Mouse (Mus musculus) small intestine, adult 2 months (tissue): Measurements from ENCODE around the gene Rpusd1. TPM values are rescaled to one million over a fixed set of nuclear protein-coding genes. Genes with fewer than 3 reads are reported as not detected.
A peak's percentile ranks its signal among the peaks of the same experiment; 100 is the strongest.

Experiments used
- H3K27ac ChIP-seq: fragments of 200-500 bp; 2 replicates; pipeline ENCODE4 v1.5.1; 2012; ENCODE audit warnings: low read depth, low read length, control low read depth, inconsistent platforms; ENCODE audit not compliant: insufficient read depth
- H3K27me3 ChIP-seq: fragments of 200-500 bp; 2 replicates; pipeline ENCODE4 v1.6.1; 2012; ENCODE audit warnings: mild to moderate bottlenecking, moderate library complexity, low read length, inconsistent platforms; ENCODE audit not compliant: control insufficient read depth, insufficient read depth
- H3K36me3 ChIP-seq: fragments of 200-500 bp; 2 replicates; pipeline ENCODE4 v1.6.1; 2012; ENCODE audit warnings: mild to moderate bottlenecking, low read length, control low read depth, inconsistent platforms; ENCODE audit not compliant: control insufficient read depth, insufficient read depth
- H3K4me1 ChIP-seq: fragments of 200-500 bp; 2 replicates; pipeline ENCODE4 v1.6.1; 2012; ENCODE audit warnings: low read length, inconsistent platforms, mixed read lengths; ENCODE audit not compliant: control insufficient read depth, insufficient read depth, insufficient read length
- H3K4me3 ChIP-seq: fragments of 200-500 bp; 2 replicates; pipeline ENCODE4 v1.5.1; 2012; ENCODE audit warnings: low read depth, mild to moderate bottlenecking, control low read depth, inconsistent platforms, low read length, moderate library complexity
- CTCF ChIP-seq: fragments of 200-500 bp; IDR thresholded peaks from 2 replicates; pipeline ENCODE4 v1.5.1; 2012; ENCODE audit warnings: low read depth, mild to moderate bottlenecking, control low read depth, inconsistent platforms, low read length, moderate library complexity, mixed read lengths; ENCODE audit not compliant: insufficient replicate concordance, insufficient read length; ENCODE audit errors: extremely low read depth
- POLR2A ChIP-seq: fragments of 200-500 bp; IDR thresholded peaks from 2 replicates; pipeline ENCODE4 v1.6.1; 2012; ENCODE audit warnings: low read depth, mild to moderate bottlenecking, control low read depth, inconsistent platforms, low read length, moderate library complexity
- WGBS: fragments of 180-500 bp; shearing (Covaris S2); methylation state at CpG from one replicate; pipeline ENCODE4 v1.1.7; 2018; 5-methylcytosine and 5-hydroxymethylcytosine counted together
- polyA plus RNA-seq: library from polyadenylated mRNA; depleted of rRNA; stranded (reverse); fragments of >200 nt; gene quantifications from 2 replicates; pipeline ENCODE4 v1.2.3, GENCODE M21; 2012; rRNA removed

The Rpusd1 gene
- polyA plus RNA-seq: 12.4 and 23.0 TPM in 2 replicates

DNA sequence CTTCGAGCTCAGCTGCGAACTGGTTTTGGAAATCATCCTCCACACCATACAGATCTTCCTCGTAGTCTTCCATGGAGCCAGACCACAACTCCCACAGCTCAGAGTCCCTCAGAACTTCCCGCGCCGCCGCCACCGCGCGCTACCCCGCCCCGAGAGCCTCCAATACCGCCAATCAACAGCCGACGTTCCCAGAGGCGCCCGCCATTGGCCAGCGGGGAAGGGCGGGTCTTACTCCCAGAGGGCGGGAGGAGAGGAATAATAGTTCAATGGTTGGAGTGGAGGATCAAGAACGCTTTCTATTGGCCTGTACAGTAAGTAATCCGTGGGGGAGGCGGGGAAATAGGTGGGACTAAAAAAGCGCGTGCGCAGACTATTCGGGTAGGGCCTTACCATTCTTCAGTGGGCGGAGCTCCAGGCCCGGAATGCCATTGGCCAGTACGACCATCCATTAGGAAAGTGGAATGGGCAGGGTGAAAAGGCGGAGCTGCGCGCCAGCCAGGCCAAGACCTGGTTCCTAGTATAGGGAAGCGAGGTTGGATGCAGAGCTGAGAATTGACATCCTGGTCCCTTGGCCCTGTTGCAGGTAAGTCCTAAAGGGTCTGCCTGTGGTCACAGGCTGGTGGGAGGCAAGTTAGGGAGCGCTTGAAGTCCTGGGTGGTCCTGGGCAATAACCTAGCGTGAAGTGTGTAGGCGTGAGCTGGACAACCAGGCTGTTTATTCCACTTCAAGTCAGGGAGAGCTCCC lies at the start of gene Rpusd1, which contains the start of gene Chtf18:
Gene Rpusd1, plus strand, starts transcription at position 406 of the 744 bp plus-strand sequence.
Gene Chtf18, minus strand, starts transcription at position 155 of the 744 bp plus-strand sequence.
- Histone ChIP-seq H3K27me3 (no peaks in the 10 kb centered on the region), H3K4me1 (peaks cover 15% of the 10 kb centered on the region)
- 1% methylated on average over 37 of the region's 37 CpGs for WGBS

DNA sequence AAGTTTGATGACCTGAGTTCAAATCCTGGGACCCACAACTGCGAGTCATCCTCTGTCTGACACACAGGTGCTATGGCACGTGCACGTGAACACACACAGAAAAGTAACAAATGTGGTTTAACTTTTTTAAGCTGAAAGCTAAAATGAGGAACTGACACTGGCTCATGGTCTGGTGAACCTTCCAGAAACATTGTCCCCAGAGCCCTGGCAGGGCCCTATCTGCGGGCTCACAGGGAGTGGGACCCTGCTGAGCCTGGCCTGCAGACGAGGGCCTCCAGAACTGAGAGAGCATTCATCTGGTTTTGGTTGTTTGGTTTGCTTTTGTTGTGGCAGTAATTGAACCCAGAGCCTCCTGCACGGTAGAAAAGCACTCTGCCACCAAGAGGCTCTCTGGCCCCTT lies 49.5 kb upstream of the Rpusd1 start:
- 0 out of 2 replicates have a peak, but pooled peaks cover 1% of the 10 kb centered on the region for H3K4me1 ChIP-seq
- no peaks in the 10 kb centered on the region for H3K36me3 ChIP-seq
- H3K4me3 ChIP-seq: no peak overlapping the region
- TF ChIP-seq POLR2A (no peak), CTCF (no peak)
- no peak overlapping the region for H3K27ac ChIP-seq
- 71% methylated on average over 6 of the region's 6 CpGs for WGBS
- H3K27me3 ChIP-seq: no peaks in the 10 kb centered on the region

More for the DNA sequence above, at the start of gene Rpusd1, which contains the start of gene Chtf18:
- no peak within 1 kb of the TSS for H3K27ac ChIP-seq
- no peak for TF ChIP-seq CTCF
- peak; percentile 76; the same call in 1 of the 2 replicates for TF ChIP-seq POLR2A
- H3K36me3 ChIP-seq: no peaks in the 10 kb centered on the region
- H3K4me3 ChIP-seq: peak within 1 kb of the TSS; percentile 81

DNA sequence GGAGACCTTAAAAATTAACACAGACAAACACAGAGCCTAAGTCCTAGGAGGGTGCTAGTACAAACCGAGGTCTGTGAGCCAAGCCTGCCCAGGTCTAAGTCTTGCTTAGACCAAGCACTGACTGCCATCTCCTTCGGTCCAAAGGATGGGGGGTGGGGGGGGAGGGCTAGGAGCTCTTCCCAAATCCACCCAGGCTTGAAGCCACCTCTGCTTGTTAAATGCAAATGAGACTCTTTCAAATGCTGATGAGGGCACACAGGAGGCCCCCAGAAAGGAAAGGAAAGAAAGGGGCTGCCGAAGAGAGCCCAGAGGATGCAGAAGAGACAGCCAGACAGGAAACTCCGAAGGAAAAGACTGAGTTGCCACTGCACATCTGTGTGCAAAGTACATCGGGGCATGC lies 47.7 kb upstream of the Rpusd1 start:
- H3K4me3 ChIP-seq: no peak overlapping the region
- no peaks in the 10 kb centered on the region for H3K27me3 ChIP-seq
- 30% methylated on average over 5 of the region's 5 CpGs for WGBS
- no peak overlapping the region for H3K27ac ChIP-seq
- no peaks in the 10 kb centered on the region for H3K36me3 ChIP-seq
- TF ChIP-seq CTCF (no peak), POLR2A (no peak)
- 0 out of 2 replicates have a peak, but pooled peaks cover 1% of the 10 kb centered on the region for H3K4me1 ChIP-seq

DNA sequence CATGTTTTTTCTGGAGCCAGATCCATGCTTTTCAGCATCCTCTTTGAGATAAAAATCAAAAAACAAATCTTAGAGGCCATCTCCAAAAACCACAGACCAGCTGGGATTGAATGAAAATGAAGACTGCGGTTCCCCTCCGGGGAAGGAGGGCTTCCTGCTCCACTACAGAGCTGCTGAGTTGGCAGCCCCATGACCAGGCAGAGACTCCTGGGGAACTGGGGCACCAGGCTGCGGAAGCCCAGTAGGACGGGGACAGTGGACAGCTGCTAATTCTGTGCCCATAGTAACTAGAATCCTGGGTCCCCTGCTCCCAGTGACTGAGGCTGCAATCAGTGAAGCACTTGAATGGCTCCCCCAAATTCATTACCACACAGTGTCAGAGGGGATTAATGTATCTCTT lies 45.8 kb upstream of the Rpusd1 start:
- no peak for TF ChIP-seq POLR2A
- no peak overlapping the region for H3K4me3 ChIP-seq
- H3K4me1 ChIP-seq: 0 out of 2 replicates have a peak, but pooled peaks cover 1% of the 10 kb centered on the region
- H3K27me3 ChIP-seq: no peaks in the 10 kb centered on the region
- H3K27ac ChIP-seq: no peak overlapping the region
- no peaks in the 10 kb centered on the region for H3K36me3 ChIP-seq
- 69% methylated on average over 4 of the region's 4 CpGs for WGBS

GRCm38 (mm10) chr17:25686323-25686722 lies 41.1 kb upstream of the Rpusd1 start:
- 35% methylated on average over 7 of the region's 7 CpGs for WGBS
- no peak overlapping the region for H3K4me3 ChIP-seq
- no peaks in the 10 kb centered on the region for H3K4me1 ChIP-seq
- H3K27ac ChIP-seq: no peak overlapping the region
- no peaks in the 10 kb centered on the region for H3K36me3 ChIP-seq
- no peaks in the 10 kb centered on the region for H3K27me3 ChIP-seq
- TF ChIP-seq POLR2A (no peak), CTCF (peak; percentile 17; the same call in 1 of the 2 replicates)

GRCm38 (mm10) chr17:25688922-25689321 lies 38.5 kb upstream of the Rpusd1 start:
- Histone ChIP-seq H3K27ac (no peak overlapping the region), H3K4me3 (no peak overlapping the region), H3K27me3 (no peaks in the 10 kb centered on the region), H3K36me3 (no peaks in the 10 kb centered on the region), H3K4me1 (no peaks in the 10 kb centered on the region)
- WGBS: 74% methylated on average over 4 of the region's 4 CpGs
- TF ChIP-seq POLR2A: no peak
- no peak for TF ChIP-seq CTCF

DNA sequence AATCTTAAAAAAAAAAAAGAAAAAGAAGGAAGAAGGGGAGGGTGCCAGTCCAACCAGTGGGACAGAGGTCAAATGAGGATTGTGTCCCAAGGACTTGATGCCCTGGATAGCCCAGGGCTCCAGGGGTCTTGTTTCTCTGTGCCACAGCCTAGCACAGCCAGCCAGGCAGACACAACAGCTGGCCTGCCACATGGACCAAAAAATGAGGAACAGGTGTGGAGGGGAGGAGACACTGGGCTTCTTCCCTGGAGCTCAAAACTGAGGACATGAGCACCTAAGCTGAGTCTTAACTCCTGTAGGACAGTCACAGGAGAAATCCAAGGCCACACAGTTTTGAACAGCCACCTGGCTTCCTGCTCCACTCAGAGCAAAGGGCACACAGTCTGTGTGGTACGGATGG lies 31.2 kb upstream of the Rpusd1 start:
- TF ChIP-seq POLR2A (no peak), CTCF (no peak)
- Histone ChIP-seq H3K4me3 (no peak overlapping the region), H3K27ac (no peak overlapping the region), H3K27me3 (no peaks in the 10 kb centered on the region), H3K4me1 (no peaks in the 10 kb centered on the region), H3K36me3 (no peaks in the 10 kb centered on the region)
- WGBS: 7% methylated on average over 1 of the region's 1 CpGs
